Mouse (Mus musculus) erythroid progenitor cell, adult 5-6 weeks (primary cell): ENCODE measurements at regions not wholly inside any gene's neighbourhood (a gene's known extent, or its start where the extent isn't known, plus 50 kb on each side); places are given as distances from the start of the nearest gene placed in this dataset.

Experiments used
- ATAC-seq: replicated peaks from 2 replicates; pipeline ENCODE4 v1.8.0; 2016; ENCODE audit warnings: moderate number of reproducible peaks, mild to moderate bottlenecking, moderate TSS enrichment, inconsistent platforms; ENCODE audit not compliant: poor library complexity, low FRiP score, severe bottlenecking

DNA sequence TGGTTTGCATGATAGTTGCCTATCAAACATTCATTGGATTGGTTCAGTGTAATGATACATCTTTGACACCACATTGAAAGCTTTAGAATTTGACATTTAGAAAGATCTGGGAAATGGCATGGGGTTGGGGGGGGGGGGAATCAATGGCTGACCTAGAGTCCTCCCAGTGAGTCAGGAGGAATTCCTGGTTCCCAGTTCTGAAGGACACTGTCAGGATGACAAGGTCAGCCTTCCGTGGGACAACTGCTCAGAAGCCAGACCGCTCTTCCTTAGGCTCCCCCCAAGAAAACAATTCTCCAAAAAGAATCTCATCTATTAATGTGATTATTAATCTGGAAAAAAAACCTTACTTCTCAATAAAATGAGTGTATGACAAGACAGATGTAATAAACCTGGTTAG lies 132.1 kb upstream of the Grik3 start:
- no peak for ATAC-seq

DNA sequence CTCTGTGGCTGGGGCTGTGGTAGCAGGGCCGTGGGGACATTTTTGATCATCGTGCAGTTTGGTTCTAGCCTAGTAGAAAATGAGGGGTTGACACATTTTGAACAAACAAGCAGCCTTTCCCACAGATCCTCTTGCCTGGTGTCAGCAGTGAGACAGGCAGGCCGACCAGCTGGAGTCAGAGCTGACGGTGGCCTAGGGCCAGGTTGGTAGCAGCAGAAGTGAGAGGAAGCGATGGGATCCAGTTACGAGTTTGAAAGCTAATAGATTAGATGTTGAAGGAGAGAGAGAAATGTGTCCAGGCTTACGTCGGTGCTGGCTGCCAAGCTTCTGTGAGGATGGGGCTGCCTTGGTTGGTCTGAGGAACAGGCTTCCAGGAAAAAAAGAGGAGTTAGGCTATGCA lies 134.1 kb upstream of the Grik3 start:
- ATAC-seq = no peak

DNA sequence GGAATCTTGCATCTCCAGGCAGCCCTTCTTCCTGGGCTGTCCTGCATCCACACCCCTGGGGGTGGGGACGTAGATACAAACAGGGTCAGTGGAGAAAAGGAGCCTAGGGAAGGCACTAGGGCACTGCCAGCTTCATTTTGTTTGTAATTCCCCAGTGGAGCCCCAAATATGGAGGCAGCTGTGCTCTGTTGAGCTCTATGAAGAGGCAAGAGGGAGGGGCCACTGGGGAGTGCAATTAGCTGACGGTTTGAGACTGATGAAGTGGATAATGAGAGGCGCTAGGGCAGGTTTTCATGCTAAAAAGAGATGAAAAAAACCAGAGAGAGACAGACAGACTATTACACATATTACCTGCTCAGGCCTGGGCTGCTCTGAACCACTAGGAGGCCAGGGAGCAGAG lies 135.8 kb upstream of the Grik3 start:
- no peak for ATAC-seq

DNA sequence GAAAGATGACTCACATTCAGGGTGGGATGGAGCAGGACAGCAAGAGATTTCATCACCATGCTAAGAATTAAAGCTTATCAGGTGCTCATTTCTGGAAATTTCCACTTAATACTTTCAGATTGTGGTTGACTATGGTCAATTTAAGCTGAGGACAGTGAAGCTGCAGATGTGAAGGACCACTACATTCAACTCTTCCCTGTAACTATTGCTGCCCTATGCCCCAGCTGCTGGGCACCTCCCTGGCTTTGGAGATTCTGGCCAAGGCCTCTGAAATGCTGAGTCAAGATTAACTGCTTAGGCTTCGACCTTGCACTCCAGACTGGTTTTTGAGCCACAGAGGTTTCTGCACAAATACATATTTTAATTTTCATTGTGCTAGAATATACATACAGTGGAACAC lies 140.4 kb upstream of the Grik3 start:
- ATAC-seq = no peak

DNA sequence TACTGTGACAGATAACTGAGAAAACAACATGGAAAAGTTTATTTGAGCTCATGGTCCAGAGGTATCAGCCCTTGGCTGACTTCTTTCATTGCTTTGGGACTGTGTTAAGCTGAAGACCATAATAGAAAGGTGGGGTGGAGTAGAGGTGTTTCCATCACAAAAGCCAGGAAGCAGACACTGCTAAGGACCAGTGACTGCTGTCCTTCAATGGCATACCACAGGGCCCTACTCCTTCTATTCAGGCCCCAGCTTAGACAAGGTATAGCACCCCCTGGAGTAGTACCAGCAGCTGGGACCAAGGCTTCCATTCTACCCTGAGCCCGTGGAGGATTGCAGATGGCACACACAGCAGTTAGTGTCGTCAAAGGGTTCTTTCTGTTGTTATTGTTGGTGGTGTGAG lies 151.4 kb upstream of the Grik3 start:
- ATAC-seq = no peak

DNA sequence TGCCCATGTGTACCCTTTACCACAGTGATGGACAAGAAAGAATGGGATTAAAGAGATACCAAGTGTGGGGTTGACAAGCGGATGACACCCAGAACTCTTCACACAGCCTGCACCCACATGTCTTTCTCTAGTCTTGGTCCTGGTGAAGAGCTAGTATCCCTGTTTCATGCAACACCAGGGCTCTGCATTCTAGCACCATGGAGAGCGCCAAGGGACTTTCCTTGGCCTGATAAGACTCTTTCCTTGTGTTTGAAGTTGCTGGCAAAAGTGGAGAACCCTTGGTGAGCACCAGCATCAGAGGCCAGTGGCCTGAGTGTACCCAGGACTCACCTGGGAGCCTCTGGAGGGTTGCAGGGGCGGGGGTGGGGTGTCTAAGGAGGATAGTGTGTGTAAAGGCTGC lies 161.7 kb upstream of the Grik3 start:
- ATAC-seq = no peak

DNA sequence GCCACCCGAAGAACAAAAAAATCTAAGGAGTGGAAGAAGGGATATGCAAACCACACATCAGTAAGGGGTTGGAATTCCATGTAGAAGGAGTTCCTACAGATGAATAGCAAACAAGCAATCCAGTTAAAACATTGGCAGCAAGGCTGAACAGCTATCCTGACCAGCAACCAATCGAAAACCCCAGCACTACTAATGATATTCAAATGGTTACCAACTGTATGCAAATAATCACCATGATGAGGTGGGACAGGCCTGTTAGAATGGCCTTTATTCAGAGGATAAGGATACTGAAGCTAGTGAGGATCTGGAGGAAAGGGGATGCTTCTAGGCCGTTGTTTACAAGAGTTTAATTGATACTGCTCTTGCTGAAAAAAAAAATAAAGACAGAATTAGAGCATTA lies 166.0 kb upstream of the Grik3 start:
- no peak for ATAC-seq

DNA sequence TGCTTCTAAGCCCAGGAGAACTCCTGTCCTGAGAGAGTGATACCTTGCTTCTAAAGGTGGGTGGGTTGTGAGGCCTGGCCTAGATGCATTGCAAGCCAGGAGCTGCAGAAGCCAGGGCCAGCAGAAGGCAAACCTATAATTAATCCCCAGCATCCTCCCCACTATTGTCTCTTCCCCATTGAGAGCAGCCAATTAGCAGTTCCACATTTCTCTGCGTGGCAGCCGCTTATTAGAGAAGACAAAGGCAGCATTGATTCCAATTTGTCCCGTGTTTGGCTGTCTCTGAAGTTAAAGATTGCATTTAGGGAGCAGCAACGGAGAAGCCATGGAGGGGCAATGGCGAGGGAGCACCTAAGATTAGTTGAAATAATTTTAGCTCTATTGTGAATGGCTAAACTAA lies 171.2 kb upstream of the Grik3 start:
- no peak for ATAC-seq

DNA sequence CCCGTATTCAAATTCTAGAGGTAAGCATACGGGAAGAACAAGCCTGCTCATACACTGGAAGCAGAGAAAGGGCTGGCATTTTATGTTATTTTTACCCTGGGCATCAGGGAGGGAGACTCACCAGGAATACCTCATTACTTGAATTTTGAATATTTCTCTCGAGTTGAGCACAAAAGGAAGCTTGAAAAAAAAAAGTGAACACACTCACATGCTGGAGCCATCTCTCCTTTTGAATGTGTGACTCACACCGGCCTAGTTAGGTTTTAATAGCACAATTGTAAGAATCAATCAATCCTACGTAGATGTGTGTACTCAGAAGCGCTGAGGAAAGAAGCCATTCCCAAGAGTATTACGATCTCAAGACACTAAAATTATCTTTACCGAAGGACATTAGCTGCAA lies 172.2 kb upstream of the Grik3 start:
- no peak for ATAC-seq

DNA sequence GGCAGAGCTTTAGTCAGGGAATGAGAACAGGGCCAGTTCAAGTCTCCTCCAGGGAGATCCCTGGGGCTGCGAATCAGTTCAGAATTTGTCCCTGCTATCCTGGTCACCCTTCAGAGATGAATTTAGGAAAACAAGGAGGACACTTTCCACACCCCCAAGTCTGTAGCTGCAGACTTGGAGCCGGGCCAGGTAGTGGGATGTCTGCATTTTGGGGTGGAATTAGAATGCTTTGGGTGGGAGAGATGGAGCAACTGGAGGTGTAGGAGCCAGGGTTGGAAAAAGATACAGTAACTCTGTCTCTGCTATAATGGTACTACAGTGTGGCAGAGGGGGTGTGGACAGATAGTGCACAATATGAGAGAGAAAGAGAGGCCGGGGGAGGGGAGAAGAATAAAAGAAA lies 173.6 kb upstream of the Grik3 start:
- no peak for ATAC-seq

DNA sequence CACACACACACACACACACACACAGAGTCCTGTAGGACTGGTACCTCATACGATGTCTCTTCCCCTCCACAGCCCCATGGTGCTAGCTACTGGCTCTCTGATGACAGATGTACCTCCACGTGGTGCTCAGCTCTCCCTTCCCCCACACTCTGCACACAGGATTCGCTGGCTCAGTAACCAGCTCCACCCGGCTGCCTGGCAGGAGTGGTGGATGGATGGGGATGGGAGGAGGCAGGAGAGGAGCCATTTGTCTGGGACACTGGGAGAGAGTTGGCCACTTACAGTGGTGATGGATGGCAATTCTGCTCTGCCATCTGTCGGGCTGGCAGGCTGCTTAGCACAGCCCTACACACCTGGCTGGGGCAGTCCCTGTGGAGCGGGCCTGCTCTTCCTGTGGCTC lies 174.7 kb upstream of the Grik3 start:
- no peak for ATAC-seq

DNA sequence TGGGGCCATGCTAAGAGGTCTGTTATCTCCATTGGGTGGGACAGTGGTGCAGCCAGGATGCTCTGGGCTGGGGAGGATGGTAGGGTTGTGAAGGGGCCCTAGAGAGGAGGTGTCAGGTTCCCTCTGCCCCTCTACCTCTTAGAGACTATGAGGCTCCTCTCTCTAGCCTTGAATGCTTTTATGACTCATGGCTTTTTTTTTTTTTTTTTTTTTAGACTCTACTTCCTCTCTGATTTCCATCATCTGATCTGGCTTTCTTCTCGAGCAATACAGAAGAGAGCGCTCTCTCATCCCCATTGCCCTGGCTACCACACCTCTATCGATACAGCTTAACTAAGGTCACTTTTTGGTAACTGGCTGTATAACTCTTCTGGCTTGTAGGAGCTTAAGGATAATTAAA lies 176.6 kb upstream of the Grik3 start:
- ATAC-seq = no peak

DNA sequence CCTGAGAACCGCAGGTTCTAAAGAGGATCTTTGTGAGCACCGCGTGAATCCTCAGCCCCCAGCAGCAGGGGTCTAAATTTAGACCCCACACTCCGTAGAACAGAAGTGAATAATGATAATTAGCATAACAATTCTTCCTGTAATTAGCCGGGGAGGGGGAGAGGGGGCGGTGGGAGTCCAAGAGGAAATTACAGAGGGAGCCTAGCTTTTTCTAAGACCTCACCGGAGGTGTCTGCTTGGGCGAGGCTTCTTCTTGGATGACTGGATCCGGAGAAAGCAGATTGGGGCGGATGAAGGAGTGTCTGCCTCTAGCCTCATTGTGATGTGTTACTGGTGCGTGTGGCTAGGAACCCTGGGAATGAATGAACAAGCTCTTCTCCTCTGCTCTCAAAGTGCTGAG lies 177.2 kb upstream of the Grik3 start:
- ATAC-seq = no peak

DNA sequence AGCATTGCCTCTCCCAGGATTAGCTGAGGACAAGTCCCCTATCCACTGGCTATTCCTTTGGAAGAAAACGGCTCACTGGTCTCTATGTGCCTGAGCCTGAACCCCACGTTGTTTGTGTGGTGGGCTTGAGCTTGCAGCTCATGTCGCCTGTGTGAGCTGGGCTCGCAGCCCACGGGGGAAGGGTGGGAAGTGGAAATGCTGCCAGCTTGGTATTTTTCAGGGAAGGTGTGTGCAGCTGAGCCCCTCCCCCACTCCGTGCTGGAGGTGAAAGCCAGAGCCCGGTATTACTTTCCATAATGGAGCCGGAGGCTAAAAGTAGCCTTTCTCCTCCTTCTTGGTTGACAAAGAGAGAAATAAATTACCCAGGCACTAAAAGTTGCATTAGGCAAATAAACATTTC lies 180.5 kb upstream of the Zc3h12a start:
- no peak for ATAC-seq

DNA sequence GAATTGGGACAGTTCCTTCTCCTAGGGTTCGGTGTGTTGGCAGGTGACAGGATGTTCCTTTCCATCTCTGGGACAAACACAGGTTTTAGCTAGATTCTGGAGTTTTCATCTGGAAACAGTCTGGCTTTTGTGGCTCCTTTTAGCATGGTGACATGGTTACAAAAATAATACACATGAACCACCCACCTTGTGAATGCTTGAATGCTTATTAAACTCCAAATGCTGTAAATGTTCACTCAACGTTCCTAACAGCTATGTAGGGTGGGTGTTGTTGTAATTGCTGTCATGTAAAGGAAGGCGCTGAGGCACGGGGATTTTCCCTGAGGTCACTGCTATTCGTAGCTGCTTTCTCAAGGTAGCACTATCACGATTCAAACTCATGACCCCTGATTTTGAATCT lies 178.1 kb upstream of the Zc3h12a start:
- ATAC-seq = no peak

DNA sequence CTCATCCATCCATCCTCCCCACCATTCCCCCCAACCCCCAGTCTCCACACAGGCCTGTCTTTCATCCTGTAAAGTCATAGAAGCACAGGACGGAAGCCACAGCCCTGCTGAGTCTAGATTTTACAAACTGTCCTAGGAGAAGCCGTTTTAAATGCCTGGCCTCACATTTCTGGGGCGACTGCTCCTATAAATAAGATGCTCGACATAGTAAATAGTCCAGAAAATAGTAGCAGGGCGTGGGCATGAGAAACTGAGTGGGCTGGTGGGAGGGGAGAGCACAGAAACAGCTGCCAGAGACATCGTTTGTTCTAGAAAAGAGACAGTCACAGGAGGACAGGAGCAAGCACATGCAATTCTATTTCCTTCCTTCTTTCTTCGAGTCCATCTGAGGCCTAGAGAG lies 175.0 kb upstream of the Zc3h12a start:
- ATAC-seq = no peak

DNA sequence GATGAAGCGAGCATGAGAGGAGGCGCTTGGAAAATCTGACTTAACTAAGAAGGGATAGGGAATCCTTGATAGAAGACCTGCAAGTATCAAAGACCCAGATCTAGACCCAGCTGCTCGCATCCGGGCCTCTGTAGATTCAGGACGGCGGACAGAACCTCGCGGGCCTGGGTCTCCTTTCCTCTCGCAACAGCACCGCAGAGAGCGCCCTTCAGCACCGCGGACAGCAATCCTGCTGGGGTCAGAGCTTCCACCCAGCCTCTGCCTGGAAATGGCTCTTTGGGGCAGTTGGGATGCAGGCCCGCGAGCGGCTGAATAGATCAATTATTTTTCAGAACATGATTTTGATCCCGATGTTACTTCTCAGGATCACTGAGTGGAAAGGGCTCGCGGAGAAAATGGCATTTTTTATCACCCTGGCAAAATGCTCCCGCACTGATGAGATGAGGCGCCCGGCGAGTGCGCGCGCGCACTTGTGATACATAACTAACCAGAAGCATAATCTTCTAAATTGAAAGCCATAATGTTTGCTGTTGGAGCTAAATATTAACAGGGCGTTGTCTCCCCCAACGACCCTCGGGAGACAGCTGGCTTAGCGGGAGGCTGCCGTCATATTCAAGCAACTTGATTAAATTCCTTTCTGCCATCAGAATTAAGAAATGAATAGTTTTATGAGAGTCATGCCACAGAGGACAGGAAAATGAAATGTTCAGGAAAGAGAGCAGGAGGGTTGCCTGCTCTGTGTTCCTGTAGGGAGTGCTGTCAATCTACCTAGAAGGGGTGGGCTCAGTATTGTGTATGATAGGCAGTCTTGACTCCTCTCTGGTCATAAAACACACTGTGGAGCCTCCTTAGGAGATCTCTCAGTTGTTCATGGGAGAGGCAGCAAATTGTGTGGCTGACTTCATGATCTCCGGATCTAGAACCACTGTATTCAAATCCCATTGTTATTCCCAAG lies 173.1 kb upstream of the Zc3h12a start:
- no peak for ATAC-seq

DNA sequence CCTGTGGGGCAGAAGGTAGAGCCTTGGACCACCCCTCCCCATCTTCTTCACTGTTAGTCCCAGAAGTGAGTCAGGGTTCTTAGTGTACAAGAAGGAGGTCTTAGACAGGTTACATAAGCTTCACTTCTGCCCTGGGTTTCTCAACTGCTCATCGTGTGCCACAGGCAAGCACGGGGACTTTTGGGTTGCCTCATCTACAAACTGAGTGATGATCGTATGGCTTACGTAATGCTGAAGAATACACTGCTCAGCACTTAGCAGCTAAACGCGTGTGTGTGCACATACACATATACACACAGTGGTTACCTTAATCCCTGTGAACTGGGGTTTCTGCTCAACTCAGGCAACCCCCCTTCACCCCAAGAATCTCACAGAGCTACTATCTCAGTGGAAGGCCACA lies 163.1 kb upstream of the Zc3h12a start:
- ATAC-seq = no peak

DNA sequence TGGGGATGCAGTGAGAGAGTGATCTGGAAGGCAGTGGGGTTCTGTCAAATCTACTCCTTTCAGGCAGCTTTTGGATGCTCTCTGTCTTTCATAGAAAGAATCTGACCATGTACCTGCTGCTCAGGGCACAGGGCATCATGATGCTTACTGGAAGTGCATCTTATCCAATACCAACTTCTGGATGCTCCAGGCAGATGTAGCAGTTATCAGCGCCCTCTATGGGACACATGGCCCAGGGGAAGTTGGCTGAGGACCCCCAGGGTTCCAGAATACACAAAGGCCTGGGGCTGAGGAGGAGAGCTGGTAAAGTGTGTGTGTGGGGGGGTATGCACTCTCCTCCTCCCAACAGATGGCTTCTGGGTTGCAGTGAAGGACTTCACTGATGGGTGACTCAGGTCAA lies 162.1 kb upstream of the Zc3h12a start:
- no peak for ATAC-seq

DNA sequence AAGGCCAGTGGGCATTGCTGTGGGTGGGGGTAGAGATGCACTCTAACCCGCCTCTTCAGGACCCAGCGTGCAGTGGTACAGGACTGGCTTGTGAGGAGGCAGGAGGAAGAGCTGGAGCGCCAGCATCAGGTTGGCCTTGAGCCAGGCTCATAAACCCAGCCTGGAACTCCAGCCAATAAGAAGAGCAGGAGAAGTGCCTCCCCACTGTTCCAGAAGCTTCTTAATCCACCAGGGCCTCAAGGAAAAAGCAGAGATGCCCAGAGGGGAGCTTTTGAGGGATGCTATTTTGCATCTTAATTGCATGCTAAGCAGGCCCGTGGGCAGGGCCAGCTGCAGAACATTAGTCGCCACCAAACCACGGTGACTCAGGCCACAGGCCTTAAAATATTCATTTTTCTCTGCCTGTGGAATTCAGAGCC lies 161.4 kb upstream of the Zc3h12a start:
- no peak for ATAC-seq

DNA sequence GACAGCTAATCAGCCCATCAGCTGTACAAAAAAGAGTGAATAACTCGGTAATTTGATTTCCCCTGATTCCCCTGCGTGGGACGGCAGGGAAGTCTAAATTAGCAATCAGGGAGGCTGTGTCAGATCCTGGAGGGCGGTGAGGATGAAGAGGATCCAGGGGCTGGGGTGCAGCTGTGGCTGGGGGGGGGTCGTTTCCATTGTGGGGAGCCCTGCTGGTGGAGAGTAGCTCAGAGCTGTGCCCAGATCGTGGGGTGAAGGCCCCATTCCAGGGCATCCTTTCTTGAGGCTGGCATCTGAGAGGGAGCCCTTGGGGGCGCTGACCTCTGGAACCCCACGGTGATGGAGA lies 155.3 kb upstream of the Zc3h12a start:
- ATAC-seq = no peak
